Mouse (Mus musculus): ENCODE data around the gene Cytl1.

Cytl1 gene

GRCm38 (mm10) chr5:37767231-37767630 lies 31.9 kb downstream of the Cytl1 start:
- in situ Hi-C loops (cut with MboI; ENCODE audit: unreplicated experiment in 2 of 2): loop anchor here in 1 of 2 experiments (25.0 kb wide), 1 partner anchor 320 kb away; no protein-coding TSS in a partner anchor

- in situ Hi-C loops (cut with MboI; ENCODE audit: unreplicated experiment in 2 of 2): loop anchor here in 1 of 2 experiments (25.0 kb wide), 1 partner anchor 318 kb away; no protein-coding TSS in a partner anchor
Observed at GRCm38 (mm10) chr5:37769031-37769430, 33.7 kb downstream of the Cytl1 start.

GRCm38 (mm10) chr5:37770870-37771269 lies 35.6 kb downstream of the Cytl1 start:
- in situ Hi-C loops (cut with MboI; ENCODE audit: unreplicated experiment in 2 of 2): loop anchor here in 1 of 2 experiments (25.0 kb wide), 1 partner anchor 316 kb away; no protein-coding TSS in a partner anchor

- in situ Hi-C loops (cut with MboI; ENCODE audit: unreplicated experiment in 2 of 2): loop anchor here in 1 of 2 experiments (25.0 kb wide), 1 partner anchor 313 kb away; no protein-coding TSS in a partner anchor
Observed at GRCm38 (mm10) chr5:37774011-37774410, 38.7 kb downstream of the Cytl1 start.

- in situ Hi-C loops (cut with MboI; ENCODE audit: unreplicated experiment in 2 of 2): no loop called here
Observed at GRCm38 (mm10) chr5:37775681-37776080, 40.4 kb downstream of the Cytl1 start.

- in situ Hi-C loops (cut with MboI; ENCODE audit: unreplicated experiment in 2 of 2): no loop called here
Observed at GRCm38 (mm10) chr5:37783306-37783705, 48.0 kb downstream of the Cytl1 start.

- in situ Hi-C loops (cut with MboI; ENCODE audit: unreplicated experiment in 2 of 2): no loop called here
Observed at GRCm38 (mm10) chr5:37784847-37785391, 49.6 kb downstream of the Cytl1 start.

Data from v-Abl transformed pro-B cells (cell line).